Mouse (Mus musculus) testis, adult 2 months (tissue): ENCODE data around the gene Adcyap1r1.

ENCODE experiments used
- CTCF ChIP-seq: fragments of 200-500 bp; IDR thresholded peaks from 2 replicates; pipeline ENCODE4 v1.5.1; 2012; ENCODE audit warnings: low read depth, mild to moderate bottlenecking, inconsistent platforms, low read length, moderate library complexity; ENCODE audit not compliant: control insufficient read depth, insufficient read depth, insufficient replicate concordance
- POLR2A ChIP-seq: fragments of 200-500 bp; IDR thresholded peaks from 2 replicates; pipeline ENCODE4 v1.6.1; 2012; ENCODE audit warnings: low read depth, mild to moderate bottlenecking, inconsistent platforms, low read length, moderate library complexity; ENCODE audit not compliant: control insufficient read depth

DNA sequence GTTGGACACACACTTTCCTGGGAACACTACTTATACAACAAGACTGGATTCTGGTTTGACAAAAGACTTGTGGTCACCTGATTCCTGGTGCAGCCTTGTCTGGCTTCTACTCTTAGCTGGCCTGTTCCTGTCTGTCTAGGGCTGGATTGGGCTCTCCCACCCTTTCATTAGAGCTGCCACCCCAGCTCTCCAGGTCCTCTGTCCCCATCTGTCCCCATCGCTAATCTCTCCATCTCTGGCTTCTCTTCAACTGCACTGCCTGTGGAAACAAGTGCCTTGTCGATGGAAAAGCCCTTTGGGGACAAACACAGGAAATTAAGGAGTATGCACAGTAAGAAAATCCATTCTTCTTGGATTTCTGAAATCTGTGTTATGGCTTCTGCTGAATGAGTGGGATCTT, 12.9 kb upstream of the Adcyap1r1 start:
- no peak for TF ChIP-seq POLR2A
- TF ChIP-seq CTCF: no peak
